Mouse (Mus musculus) layer of hippocampus, adult 9-10 months (tissue): ENCODE measurements around the gene Neurl1a.
"Not testable (repeated sequence)": the region's sequence is repeated elsewhere in the genome, so short reads cannot be mapped to it uniquely, and the experiment has no call there.

Experiments
- DNase-seq: peaks from one replicate; pipeline ENCODE4 v3.0.0; 2022; ENCODE audit warnings: low spot score

The Neurl1a gene

GRCm38 (mm10) chr19:47178431-47179271, at the start of gene Neurl1a:
TSS of gene Neurl1a (plus strand) at chr19:47178820.
- DNase-seq: no peak

GRCm38 (mm10) chr19:47128835-47129234, 49.8 kb upstream of the Neurl1a start:
- DNase-seq: no peak

GRCm38 (mm10) chr19:47130551-47131125, 48.0 kb upstream of the Neurl1a start:
- DNase-seq: no peak

- DNase-seq: no peak
Measured at GRCm38 (mm10) chr19:47133161-47133560, 45.5 kb upstream of the Neurl1a start.

GRCm38 (mm10) chr19:47135568-47135967, 43.1 kb upstream of the Neurl1a start:
- DNase-seq: no peak

GRCm38 (mm10) chr19:47136170-47136569, 42.5 kb upstream of the Neurl1a start:
- no peak for DNase-seq

- DNase-seq: no peak
Measured at GRCm38 (mm10) chr19:47137051-47137581, 41.5 kb upstream of the Neurl1a start.

- DNase-seq: no peak
Measured at GRCm38 (mm10) chr19:47137771-47138421, 40.7 kb upstream of the Neurl1a start, which contains the start of gene Calhm2. TSS of gene Calhm2 (minus strand) at chr19:47138294.

- not testable (repeated sequence) for DNase-seq
Measured at GRCm38 (mm10) chr19:47139611-47140010, 39.0 kb upstream of the Neurl1a start.

- no peak for DNase-seq
Measured at GRCm38 (mm10) chr19:47142438-47142837, 36.2 kb upstream of the Neurl1a start.

GRCm38 (mm10) chr19:47144154-47144553, 34.5 kb upstream of the Neurl1a start, which contains the start of gene Calhm1:
TSS of gene Calhm1 (minus strand) at chr19:47144254.
- DNase-seq: no peak

- DNase-seq: no peak
Measured at GRCm38 (mm10) chr19:47148267-47148847, 30.3 kb upstream of the Neurl1a start.

- no peak for DNase-seq
Measured at GRCm38 (mm10) chr19:47149854-47150253, 28.8 kb upstream of the Neurl1a start.

- DNase-seq: no peak
Measured at GRCm38 (mm10) chr19:47151332-47152061, 27.1 kb upstream of the Neurl1a start.

GRCm38 (mm10) chr19:47152062-47152369, 26.6 kb upstream of the Neurl1a start:
- no peak for DNase-seq

- no peak for DNase-seq
Measured at GRCm38 (mm10) chr19:47153767-47154166, 24.9 kb upstream of the Neurl1a start.

- DNase-seq: no peak
Measured at GRCm38 (mm10) chr19:47157664-47158063, 21.0 kb upstream of the Neurl1a start, which contains the start of gene Calhm3. TSS of gene Calhm3 (minus strand) at chr19:47157764.

GRCm38 (mm10) chr19:47161669-47162068, 17.0 kb upstream of the Neurl1a start:
- DNase-seq: no peak

GRCm38 (mm10) chr19:47163176-47163744, 15.4 kb upstream of the Neurl1a start:
- no peak for DNase-seq

- no peak for DNase-seq
Measured at GRCm38 (mm10) chr19:47166758-47167157, 11.9 kb upstream of the Neurl1a start.

GRCm38 (mm10) chr19:47167617-47168214, 10.9 kb upstream of the Neurl1a start:
- DNase-seq: no peak
